Mouse (Mus musculus) frontal cortex, adult 2 months (tissue): ENCODE measurements at regions not wholly inside any gene's neighbourhood (a gene's known extent, or its start where the extent isn't known, plus 50 kb on each side); places are given as distances from the start of the nearest gene placed in this dataset.

Experiments
- DNase-seq, 2 experiments: peaks; one replicate each; pipeline ENCODE4 v3.0.0; 2022; ENCODE audit warnings: low spot score in 1 of 2; ENCODE audit errors: extremely low spot score in 1 of 2

- DNase-seq = peak in 1 of 2 experiments; percentile 64
Measured at GRCm38 (mm10) chr14:61809716-61810437, 202.6 kb downstream of the Kcnrg start.

GRCm38 (mm10) chr14:61810836-61811235, 203.6 kb downstream of the Kcnrg start:
- DNase-seq = no peak

GRCm38 (mm10) chr14:61817711-61818110, 210.5 kb downstream of the Kcnrg start:
- no peak for DNase-seq

- no peak for DNase-seq
Measured at GRCm38 (mm10) chr14:61818365-61818764, 211.1 kb downstream of the Kcnrg start.

GRCm38 (mm10) chr14:61819251-61819650, 212.0 kb downstream of the Kcnrg start:
- no peak for DNase-seq

- DNase-seq = no peak
Measured at GRCm38 (mm10) chr14:61834291-61834936, 227.2 kb downstream of the Kcnrg start.

- DNase-seq = no peak
Measured at GRCm38 (mm10) chr14:61835729-61836128, 228.5 kb downstream of the Kcnrg start.

- no peak for DNase-seq
Measured at GRCm38 (mm10) chr14:61836231-61836630, 229.0 kb downstream of the Kcnrg start.

- no peak for DNase-seq
Measured at GRCm38 (mm10) chr14:61836965-61837364, 229.7 kb downstream of the Kcnrg start.

- no peak for DNase-seq
Measured at GRCm38 (mm10) chr14:61837851-61838250, 230.6 kb downstream of the Kcnrg start.

- DNase-seq = no peak
Measured at GRCm38 (mm10) chr14:61842476-61842875, 235.2 kb downstream of the Kcnrg start.

GRCm38 (mm10) chr14:61846441-61846840, 239.2 kb downstream of the Kcnrg start:
- DNase-seq = no peak

GRCm38 (mm10) chr14:61850244-61850643, 243.0 kb downstream of the Kcnrg start:
- no peak for DNase-seq

GRCm38 (mm10) chr14:61857616-61858015, 250.4 kb downstream of the Kcnrg start:
- no peak for DNase-seq

- DNase-seq = no peak
Measured at GRCm38 (mm10) chr14:61860688-61861087, 253.4 kb downstream of the Kcnrg start.

- peak in 1 of 2 experiments; percentile 6 for DNase-seq
Measured at GRCm38 (mm10) chr14:61861357-61861958, 254.2 kb downstream of the Kcnrg start.

GRCm38 (mm10) chr14:61862931-61863330, 255.7 kb downstream of the Kcnrg start:
- no peak for DNase-seq

GRCm38 (mm10) chr14:61863475-61863874, 256.2 kb downstream of the Kcnrg start:
- DNase-seq = no peak

- DNase-seq = no peak
Measured at GRCm38 (mm10) chr14:61866532-61867268, 259.4 kb downstream of the Kcnrg start.

GRCm38 (mm10) chr14:61874206-61874605, 266.9 kb downstream of the Kcnrg start:
- no peak for DNase-seq

GRCm38 (mm10) chr14:61879416-61879815, 272.2 kb downstream of the Kcnrg start:
- no peak for DNase-seq
